Mouse (Mus musculus) kidney, postnatal 0 days (tissue): ENCODE data around the gene 9130019O22Rik. TPM values are rescaled to one million over a fixed set of nuclear protein-coding genes. Genes with fewer than 3 reads are reported as not detected.

Experiments
- ATAC-seq: fragments of 200-750 bp; cut with Nextera tagmentation; replicated peaks from 2 replicates; pipeline ENCODE4 v1.8.0; 2017; ENCODE audit warnings: low read depth, moderate number of reproducible peaks, moderate TSS enrichment, moderate library complexity; ENCODE audit not compliant: low FRiP score
- DNase-seq: peaks from one replicate; pipeline ENCODE4 v3.0.0-alpha.2; 2016; ENCODE audit warnings: low spot score
- H3K27ac ChIP-seq: fragments of 300-500 bp; sonication (generic); 2 replicates; pipeline ENCODE4 v1.5.1; 2014; ENCODE audit warnings: mild to moderate bottlenecking
- H3K27me3 ChIP-seq: fragments of 300-500 bp; sonication (generic); 2 replicates; pipeline ENCODE4 v1.6.1; 2014; ENCODE audit warnings: low read length, mixed read lengths; ENCODE audit not compliant: insufficient read depth
- H3K36me3 ChIP-seq: fragments of 300-500 bp; sonication (generic); 2 replicates; pipeline ENCODE4 v1.6.1; 2014; ENCODE audit warnings: low read length, mixed read lengths; ENCODE audit not compliant: insufficient read depth
- H3K4me1 ChIP-seq: fragments of 300-500 bp; sonication (generic); replicated peaks from 2 replicates; pipeline ENCODE4 v1.6.1; 2014; ENCODE audit warnings: antibody characterized with exemption, low read length, mixed read lengths; ENCODE audit not compliant: insufficient read depth
- H3K4me2 ChIP-seq: fragments of 300-500 bp; sonication (generic); 2 replicates; pipeline ENCODE4 v1.6.1; 2014; ENCODE audit warnings: mild to moderate bottlenecking, low read length, moderate library complexity, mixed read lengths
- H3K4me3 ChIP-seq: fragments of 300-500 bp; sonication (generic); replicated peaks from 2 replicates; pipeline ENCODE4 v1.5.1; 2014; ENCODE audit warnings: low read depth, low read length
- H3K9ac ChIP-seq: fragments of 300-500 bp; sonication (generic); 2 replicates; pipeline ENCODE4 v1.6.1; 2014; ENCODE audit warnings: low read depth, low read length
- H3K9me3 ChIP-seq: fragments of 300-500 bp; sonication (generic); replicated peaks from 2 replicates; pipeline ENCODE4 v1.6.1; 2016; ENCODE audit warnings: low read length, inconsistent platforms, mixed read lengths
- CTCF ChIP-seq: IDR thresholded peaks from 2 replicates; pipeline ENCODE4 v1.5.1; 2016; ENCODE audit warnings: antibody characterized with exemption, low read depth, mild to moderate bottlenecking, moderate library complexity
- WGBS: fragments of 180-500 bp; shearing (Covaris S2); extraction: QIAGEN DNeasy Blood & Tissue Kit; methylation state at CpG from one replicate; pipeline ENCODE4 v1.1.7; 2014; 5-methylcytosine and 5-hydroxymethylcytosine counted together
- polyA plus RNA-seq: library from polyadenylated mRNA; unstranded; fragments of >200 nt; fragmentation: Nextera tagmentation; extraction: Ambion mirVana; gene quantifications from 2 replicates; pipeline ENCODE4 v1.2.1, GENCODE M21; 2015

9130019O22Rik gene
- polyA plus RNA-seq, 1 experiment from 2014 or later = 4.8 TPM

DNA sequence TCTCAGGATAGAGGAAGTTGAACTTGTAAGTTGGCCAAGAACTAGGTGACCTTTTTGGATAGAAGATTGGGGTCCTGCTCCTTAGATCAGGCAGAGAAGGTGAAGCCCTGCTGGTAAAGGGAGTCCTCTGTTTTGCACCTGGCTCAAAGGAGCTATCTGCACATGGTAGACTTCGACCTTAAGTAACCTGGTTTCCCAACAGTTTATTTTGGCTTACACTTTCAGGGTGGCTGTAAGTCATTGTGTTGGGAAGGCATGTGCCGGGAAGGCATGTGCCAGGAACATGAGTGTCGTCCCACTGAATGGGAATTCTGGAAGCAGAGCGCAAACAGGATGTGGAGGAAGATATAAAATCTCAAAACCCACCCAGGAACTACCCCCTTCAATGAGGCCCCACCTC is 51.4 kb downstream of the 9130019O22Rik start:
- H3K4me3 ChIP-seq = no peak overlapping the region
- no peaks in the 10 kb centered on the region for H3K4me1 ChIP-seq
- no peaks in the 10 kb centered on the region for H3K27me3 ChIP-seq
- ATAC-seq (no peak), DNase-seq (no peak)
- H3K27ac ChIP-seq = no peak overlapping the region
- no peaks in the 10 kb centered on the region for H3K36me3 ChIP-seq
- H3K9ac ChIP-seq = no peak overlapping the region
- H3K9me3 ChIP-seq = no peaks in the 10 kb centered on the region
- no peak for TF ChIP-seq CTCF
- H3K4me2 ChIP-seq = no peak overlapping the region
- whole genome bisulfite sequencing = 83% methylated on average over 4 of the region's 4 CpGs

GRCm38 (mm10) chr7:127333240-127333639 is 53.7 kb downstream of the 9130019O22Rik start:
- H3K4me3 ChIP-seq = no peak overlapping the region
- no peak overlapping the region for H3K9ac ChIP-seq
- no peaks in the 10 kb centered on the region for H3K36me3 ChIP-seq
- H3K27ac ChIP-seq = no peak overlapping the region
- TF ChIP-seq CTCF = no peak
- H3K4me2 ChIP-seq = no peak overlapping the region
- no peak for ATAC-seq
- H3K9me3 ChIP-seq = no peaks in the 10 kb centered on the region
- no peaks in the 10 kb centered on the region for H3K27me3 ChIP-seq
- DNase-seq = no peak
- 84% methylated on average over 6 of the region's 6 CpGs for whole genome bisulfite sequencing
- no peaks in the 10 kb centered on the region for H3K4me1 ChIP-seq

Other genes with a start within 250 kb of the 9130019O22Rik start
- 0.28 and 0.33 TPM in 2 replicates for gene Spn, start 249.3 kb downstream of the 9130019O22Rik start, polyA plus RNA-seq
- gene Cd2bp2, start 191.1 kb downstream of the 9130019O22Rik start, polyA plus RNA-seq = 42.8 and 47.7 TPM in 2 replicates
- 14.9 and 16.9 TPM in 2 replicates for gene Tbc1d10b, start 178.7 kb downstream of the 9130019O22Rik start, polyA plus RNA-seq
- gene Mylpf, start 178.3 kb downstream of the 9130019O22Rik start, polyA plus RNA-seq = 2.9 and 4.7 TPM in 2 replicates
- 22.3 and 25.1 TPM in 2 replicates for gene Zfp553, start 154.1 kb downstream of the 9130019O22Rik start, polyA plus RNA-seq
- gene Sept1, start 154.0 kb downstream of the 9130019O22Rik start, polyA plus RNA-seq = 16.7 and 20.5 TPM in 2 replicates
- 46.2 and 49.3 TPM in 2 replicates for gene Zfp771, start 142.9 kb downstream of the 9130019O22Rik start, polyA plus RNA-seq
- gene Dctpp1, start 126.5 kb downstream of the 9130019O22Rik start, polyA plus RNA-seq = 146 and 157 TPM in 2 replicates
- gene Sephs2, start 113.1 kb downstream of the 9130019O22Rik start, polyA plus RNA-seq = 207 and 215 TPM in 2 replicates
- 0.93 and 1.1 TPM in 2 replicates for gene Itgal, start 90.9 kb downstream of the 9130019O22Rik start, polyA plus RNA-seq
- 21.2 and 22.2 TPM in 2 replicates for gene Zfp768, start 41.6 kb downstream of the 9130019O22Rik start, polyA plus RNA-seq
- gene Zfp747, start 11.1 kb downstream of the 9130019O22Rik start, polyA plus RNA-seq = 5.5 and 6.8 TPM in 2 replicates
- gene E430018J23Rik, start 6.5 kb upstream of the 9130019O22Rik start, polyA plus RNA-seq = 6.5 and 7.4 TPM in 2 replicates
- 5.6 and 6.7 TPM in 2 replicates for gene Zfp764, start 19.7 kb upstream of the 9130019O22Rik start, polyA plus RNA-seq
- gene Zfp688, start 34.9 kb upstream of the 9130019O22Rik start, polyA plus RNA-seq = 29.7 and 31.9 TPM in 2 replicates
- 4.8 and 5.0 TPM in 2 replicates for gene Zfp689, start 62.0 kb upstream of the 9130019O22Rik start, polyA plus RNA-seq
- gene Prr14, start 72.4 kb upstream of the 9130019O22Rik start, polyA plus RNA-seq = 37.1 and 37.5 TPM in 2 replicates
- 8.7 and 8.8 TPM in 2 replicates for gene Fbrs, start 92.0 kb upstream of the 9130019O22Rik start, polyA plus RNA-seq
- 19.2 and 24.1 TPM in 2 replicates for gene Srcap, start 124.8 kb upstream of the 9130019O22Rik start, polyA plus RNA-seq
- 10.9 and 11.4 TPM in 2 replicates for gene Gm42715, start 132.4 kb upstream of the 9130019O22Rik start, polyA plus RNA-seq
- gene Tmem265, start 174.2 kb upstream of the 9130019O22Rik start, polyA plus RNA-seq = 4.9 and 6.8 TPM in 2 replicates
- gene Phkg2, start 186.2 kb upstream of the 9130019O22Rik start, polyA plus RNA-seq = 28.8 and 32.2 TPM in 2 replicates
- gene Ccdc189, start 201.4 kb upstream of the 9130019O22Rik start, polyA plus RNA-seq = 16.5 and 17.1 TPM in 2 replicates
- gene Rnf40, start 201.6 kb upstream of the 9130019O22Rik start, polyA plus RNA-seq = 32.4 and 35.3 TPM in 2 replicates
- gene Zfp629, start 228.6 kb upstream of the 9130019O22Rik start, polyA plus RNA-seq = 12.5 and 12.9 TPM in 2 replicates